Mouse (Mus musculus) CD4-positive helper T cell, adult 2 months (primary cell): ENCODE measurements around the gene Gm45062.

Experiments used
- DNase-seq: peaks from one replicate; pipeline ENCODE4 v3.0.0-alpha.2; 2012; ENCODE audit warnings: low read depth, missing footprints, low spot score

The Gm45062 gene

DNA sequence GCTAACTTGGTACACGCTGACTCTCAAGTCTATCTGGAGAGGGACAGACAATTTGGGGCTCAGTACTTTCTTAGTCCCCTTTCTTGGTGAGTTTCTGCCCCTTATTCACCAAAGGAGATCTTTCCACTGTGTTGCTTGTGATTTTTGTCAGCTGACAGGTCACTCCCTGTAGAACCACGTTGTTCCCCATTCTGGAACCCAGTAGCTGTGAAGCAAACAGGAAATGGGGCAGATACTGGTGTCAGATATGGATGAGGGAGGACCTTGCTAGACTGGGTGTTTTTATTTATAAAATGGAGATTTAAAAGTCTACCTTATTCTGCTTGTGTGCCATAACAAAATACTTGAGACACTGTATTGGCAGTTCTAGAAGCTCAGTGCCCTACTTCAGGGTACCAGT lies 358.1 kb downstream of the Gm45062 start:
- DNase-seq = no peak

DNA sequence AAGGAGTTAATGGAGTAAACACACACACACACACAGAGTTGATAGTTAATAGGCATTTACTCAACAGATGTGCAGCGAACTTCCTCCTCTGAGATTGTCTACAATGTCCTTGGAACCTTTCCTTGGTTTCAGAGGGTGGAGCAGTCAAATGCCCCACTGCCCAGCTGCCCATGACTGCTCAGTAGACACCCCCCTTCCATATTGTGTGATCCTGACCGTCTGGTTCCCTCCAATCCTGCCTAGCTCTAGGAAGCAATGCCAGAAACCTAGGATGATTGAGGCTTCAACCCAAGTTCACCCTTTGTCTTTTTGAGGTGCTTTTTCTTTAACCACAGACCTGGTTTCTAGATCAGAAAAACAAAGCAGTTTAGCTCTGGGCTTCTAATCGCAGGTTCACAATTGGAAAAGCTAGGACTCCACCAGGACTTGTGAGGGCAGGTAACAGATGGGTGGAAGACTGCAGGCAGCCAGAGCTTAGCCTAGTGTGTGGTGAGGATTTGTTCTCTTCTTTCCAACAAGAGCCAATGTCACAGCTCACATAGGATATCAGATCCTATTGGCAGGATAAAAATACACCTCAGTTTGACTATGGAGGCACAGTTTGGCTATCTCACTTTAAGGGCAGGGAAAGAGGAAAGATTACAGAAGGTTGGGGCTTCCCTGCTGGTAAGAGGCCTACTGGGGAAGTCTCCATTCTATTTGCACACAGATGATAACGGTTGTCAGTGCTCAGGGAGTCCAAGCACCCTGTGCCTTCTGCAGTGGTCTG lies 360.5 kb downstream of the Gm45062 start:
- DNase-seq = no peak

DNA sequence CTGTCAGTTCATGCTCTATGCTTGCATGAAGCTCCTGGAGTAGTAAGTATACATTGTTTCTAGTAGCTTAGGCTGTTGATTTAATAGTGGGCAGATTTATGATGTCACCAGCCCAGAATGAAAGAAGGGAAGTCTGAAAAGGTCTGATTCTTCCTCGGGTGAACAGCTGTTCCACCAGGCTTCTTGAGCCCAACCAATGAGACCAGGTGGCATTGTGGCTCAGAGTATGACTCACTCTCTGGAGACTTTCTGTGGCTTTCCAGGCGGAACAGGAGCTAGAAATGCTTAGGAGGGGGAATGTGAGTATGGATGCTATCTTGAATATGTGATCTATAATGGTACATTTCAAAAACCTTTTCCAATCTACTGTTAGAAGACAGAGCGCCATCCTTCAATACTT lies 363.8 kb downstream of the Gm45062 start:
- DNase-seq = no peak

DNA sequence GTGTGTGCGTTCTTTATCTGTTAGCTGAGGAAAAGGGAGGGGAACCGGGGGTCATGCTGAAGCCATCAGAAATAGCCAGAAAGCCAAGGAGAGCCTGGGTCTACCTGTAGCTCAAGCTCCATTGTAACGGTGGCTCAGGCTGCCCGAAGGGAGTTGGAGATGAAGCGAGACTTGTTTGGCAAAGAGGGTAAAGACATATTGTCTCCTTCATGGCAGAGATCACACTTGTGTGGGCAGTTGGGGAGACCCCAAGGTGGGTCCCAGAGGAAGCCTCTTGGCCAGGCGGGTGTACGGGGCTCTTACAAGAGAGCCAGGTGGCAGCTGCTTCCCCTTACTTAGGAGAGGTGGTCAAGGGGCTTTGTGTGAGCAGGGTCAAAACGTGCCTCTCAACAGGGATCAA lies 369.0 kb downstream of the Gm45062 start:
- DNase-seq = no peak

DNA sequence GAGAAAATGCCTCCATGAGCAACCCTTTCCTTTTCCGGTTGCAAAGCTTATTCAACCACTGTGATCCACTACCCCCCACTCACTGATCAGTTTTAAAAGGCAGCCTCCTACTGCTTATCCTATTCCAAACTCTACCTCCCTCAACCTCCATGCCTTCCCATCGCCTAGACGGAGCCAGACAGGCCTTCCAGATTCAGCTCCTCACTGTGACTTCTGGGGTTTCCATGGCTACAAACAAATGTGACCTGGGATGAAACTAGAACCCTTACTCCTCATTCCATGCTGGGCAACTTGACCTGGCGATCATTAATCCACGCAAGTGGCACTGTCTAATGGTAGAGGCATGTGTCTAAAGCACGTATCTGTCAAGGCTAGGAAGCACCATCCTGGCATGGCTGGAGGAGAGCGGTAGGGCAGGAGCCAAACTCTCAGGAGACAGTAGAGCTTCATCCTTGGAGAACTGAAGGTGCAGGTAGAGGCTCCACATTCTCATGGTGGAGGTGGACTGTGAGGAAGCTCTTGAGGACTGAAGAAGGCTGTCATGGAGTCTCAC lies 369.5 kb downstream of the Gm45062 start:
- no peak for DNase-seq

- DNase-seq = no peak
Measured at GRCm38 (mm10) chr6:8630531-8630930, 371.3 kb downstream of the Gm45062 start.

- DNase-seq = no peak
Measured at GRCm38 (mm10) chr6:8631362-8631761, 372.1 kb downstream of the Gm45062 start.

GRCm38 (mm10) chr6:8631986-8632632 lies 372.9 kb downstream of the Gm45062 start:
- peak; percentile 23 for DNase-seq

- peak; percentile 60 for DNase-seq
Measured at GRCm38 (mm10) chr6:8632701-8633100, 373.5 kb downstream of the Gm45062 start.

- DNase-seq = no peak
Measured at GRCm38 (mm10) chr6:8638122-8638521, 378.9 kb downstream of the Gm45062 start.

DNA sequence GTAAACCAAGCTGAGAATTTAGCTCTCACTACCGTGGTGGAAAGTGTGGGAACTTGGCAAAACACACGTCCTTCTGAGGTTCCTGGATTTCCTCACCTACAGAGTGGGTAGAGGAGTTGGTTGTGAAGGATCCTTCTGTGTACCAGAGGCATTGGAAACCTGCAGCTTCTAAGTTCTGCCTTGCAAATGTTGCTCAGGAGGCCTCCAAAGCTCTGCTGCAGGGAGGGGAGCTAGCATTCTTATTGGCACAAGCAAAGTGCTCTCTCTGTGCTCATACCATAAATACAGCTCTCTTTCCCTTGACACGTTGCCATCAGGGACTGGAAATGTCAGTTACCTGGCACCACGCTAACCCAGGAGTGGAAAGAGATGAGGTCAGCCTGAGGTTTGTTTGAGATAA lies 379.6 kb downstream of the Gm45062 start:
- peak; percentile 17 for DNase-seq

- peak; percentile 19 for DNase-seq
Measured at GRCm38 (mm10) chr6:8639526-8639925, 380.3 kb downstream of the Gm45062 start.

DNA sequence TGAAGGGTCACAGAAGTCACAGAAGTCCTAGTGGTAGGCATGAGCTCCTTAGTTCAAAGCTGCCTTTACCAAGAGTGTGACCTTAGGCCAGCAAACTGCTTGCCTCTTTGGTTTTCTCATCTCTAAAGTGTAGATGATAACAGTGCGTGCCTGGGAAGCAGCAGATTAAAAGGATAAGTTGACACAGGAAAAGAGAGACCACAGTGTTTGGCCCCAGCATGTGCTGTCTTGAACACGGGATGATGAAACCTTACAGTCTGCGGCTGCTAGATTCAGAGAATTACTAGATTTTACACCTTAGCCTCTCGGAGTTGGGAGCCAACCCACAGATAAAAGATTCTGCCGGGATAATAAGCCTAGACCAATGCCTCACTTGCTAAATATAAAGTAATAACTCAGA lies 381.6 kb downstream of the Gm45062 start:
- DNase-seq = peak; percentile 39

GRCm38 (mm10) chr6:8644703-8645102 lies 385.5 kb downstream of the Gm45062 start:
- no peak for DNase-seq

- no peak for DNase-seq
Measured at GRCm38 (mm10) chr6:8645708-8646107, 386.5 kb downstream of the Gm45062 start.
